Comparison of ENCODE assay signal across 14 mouse cellular contexts in genomic region chr2:33595085-33595423, GRCm38 (mm10). TPM values are rescaled to one million over a fixed set of nuclear protein-coding genes. Genes with fewer than 3 reads are reported as not detected.
A peak's percentile ranks its signal among the peaks of the same experiment; 100 is the strongest.
DNase-seq lines count a peak whose midpoint lies in the region; ATAC-seq lines count a peak whose summit lies in the region.
"Had no signal": no experiment of that assay in that cellular context is flagged by ENCODE, and none has a peak within 500 bp of the region (broad histone marks: within the 10 kb centered on the region; RNA-seq: fewer than 3 reads in every experiment).

No protein-coding gene starts in this region.

- H3K9me3 ChIP-seq in kidney, embryonic 16.5 days (ENCODE audit: low read length): no peaks in the 10 kb centered on the region
- H3K9me3 ChIP-seq in hindbrain, embryonic 11.5 days (ENCODE audit: control insufficient read depth, low read length): no peaks in the 10 kb centered on the region
- H3K9me3 ChIP-seq: forebrain, embryonic 13.5 days; liver, embryonic 13.5 days; megakaryocyte, embryonic 14.5 days; stomach, embryonic 15.5 days had no signal

- no peak overlapping the region; the same call in 1 of the 2 replicates for H3K9ac ChIP-seq in kidney, embryonic 16.5 days (replicated peaks; ENCODE audit: low read length)
- H3K9ac ChIP-seq in hindbrain, embryonic 11.5 days (ENCODE audit: low read depth, low read length): no peak overlapping the region
- H3K9ac ChIP-seq: forebrain, embryonic 13.5 days; liver, embryonic 13.5 days; stomach, embryonic 15.5 days had no signal

- WGBS in kidney, embryonic 16.5 days: 16% methylated on average over 7 of the region's 7 CpGs
- 8% methylated on average over 7 of the region's 7 CpGs for WGBS in hindbrain, embryonic 11.5 days

- 0 out of 2 replicates have a peak, but pooled peaks cover 10% of the 10 kb centered on the region for H3K27me3 ChIP-seq in kidney, embryonic 16.5 days (ENCODE audit: insufficient read depth, low read length)
- H3K27me3 ChIP-seq in hindbrain, embryonic 11.5 days (ENCODE audit: control insufficient read depth, insufficient read depth, low read length): peaks cover 20% of the 10 kb centered on the region
- H3K27me3 ChIP-seq: stomach, embryonic 15.5 days had no signal

- H3K27ac ChIP-seq in kidney, embryonic 16.5 days (ENCODE audit: low read length): no peak overlapping the region
- H3K27ac ChIP-seq in hindbrain, embryonic 11.5 days (ENCODE audit: low read depth, low read length): peak overlapping the region; percentile 42; the same call in 1 of the 2 replicates
- H3K27ac ChIP-seq: forebrain, embryonic 13.5 days; liver, embryonic 13.5 days; stomach, embryonic 15.5 days had no signal

- no peak for DNase-seq in kidney, adult 9 months
- DNase-seq in R1 (ENCODE audit: low read depth, low spot score): peak; percentile 33
- DNase-seq in hindbrain, embryonic 11.5 days (ENCODE audit: low spot score): no peak
- peak; percentile 61 for DNase-seq in mesoderm, embryonic 11.5 days (ENCODE audit: low read depth, low spot score)
- DNase-seq in c-Kit-positive CD71-positive TER-119-positive erythroid progenitor cells, embryonic 14.5 days (ENCODE audit: low spot score): no peak
- DNase-seq in heart, postnatal 36 days: no peak
- DNase-seq: cerebellum, postnatal 36 days; liver, embryonic 13.5 days had no signal

- H3K4me2 ChIP-seq in kidney, embryonic 16.5 days (replicated peaks; ENCODE audit: low read depth, low read length): no peak overlapping the region
- H3K4me2 ChIP-seq in hindbrain, embryonic 11.5 days (replicated peaks; ENCODE audit: low read depth, low read length): no peak overlapping the region
- H3K4me2 ChIP-seq: forebrain, embryonic 13.5 days; liver, embryonic 13.5 days; stomach, embryonic 15.5 days had no signal

- no peaks in the 10 kb centered on the region for H3K36me3 ChIP-seq in kidney, embryonic 16.5 days (ENCODE audit: insufficient read depth, low read length)
- no peaks in the 10 kb centered on the region for H3K36me3 ChIP-seq in hindbrain, embryonic 11.5 days (ENCODE audit: control insufficient read depth, insufficient read depth, low read length)
- H3K36me3 ChIP-seq: liver, embryonic 13.5 days; stomach, embryonic 15.5 days had no signal

- no peak overlapping the region for H3K4me3 ChIP-seq in kidney, embryonic 16.5 days (ENCODE audit: low read length)
- H3K4me3 ChIP-seq in hindbrain, embryonic 11.5 days (ENCODE audit: low read depth, low read length): no peak overlapping the region
- H3K4me3 ChIP-seq: forebrain, embryonic 13.5 days; liver, embryonic 13.5 days; megakaryocyte, embryonic 14.5 days; stomach, embryonic 15.5 days had no signal

- H3K4me1 ChIP-seq in kidney, embryonic 16.5 days (ENCODE audit: insufficient read depth, low read length): peaks cover 25% of the 10 kb centered on the region
- H3K4me1 ChIP-seq in hindbrain, embryonic 11.5 days (replicated peaks; ENCODE audit: control insufficient read depth, insufficient read depth, low read length): peaks cover 28% of the 10 kb centered on the region; the same call in 1 of the 2 replicates
- H3K4me1 ChIP-seq: megakaryocyte, embryonic 14.5 days had no signal

- intact Hi-C loops in heart, postnatal 36 days (cut with DNase I): no loop called here

- peak; percentile 44 for ATAC-seq in kidney, embryonic 16.5 days (ENCODE audit: low FRiP score, low TSS enrichment)
- peak; percentile 39 for ATAC-seq in hindbrain, embryonic 11.5 days (ENCODE audit: low FRiP score)
- ATAC-seq: forebrain, embryonic 13.5 days had no signal

RNA-seq across cellular contexts. Expression of gene Lmx1b, which starts 45.3 kb away (rescaled TPM):
- 0.94 and 1.3 TPM in 2 replicates for polyA plus RNA-seq in kidney, embryonic 16.5 days (2015; fragmentation: Nextera tagmentation; extraction: Ambion mirVana)
- polyA plus RNA-seq in hindbrain, embryonic 11.5 days (2014; fragmentation: Nextera tagmentation; extraction: Ambion mirVana): 4.2 and 5.0 TPM in 2 replicates
- total RNA-seq in heart, postnatal 36 days (2021): under 1 TPM; 0.05 to 0.08 TPM
- total RNA-seq: CH12.LX; granulocyte monocyte progenitor cell, adult 5-6 weeks had no signal
- polyA plus RNA-seq: liver, embryonic 13.5 days had no signal

Comparison
In these comparisons a context has a peak if more than half of its experiments do, and no peak if none do; other contexts are left out.
1. DNase-seq: peak in R1 (single experiment) and mesoderm, embryonic 11.5 days (single experiment); none in kidney, adult 9 months (single experiment), hindbrain, embryonic 11.5 days (single experiment), c-Kit-positive CD71-positive TER-119-positive erythroid progenitor cells, embryonic 14.5 days (single experiment) and heart, postnatal 36 days (0 of 2).